Mouse (Mus musculus): ENCODE data around the gene Ndel1. TPM values are rescaled to one million over a fixed set of nuclear protein-coding genes. Genes with fewer than 3 reads are reported as not detected.

Gene Ndel1
- polyA plus RNA-seq, 1 experiment from 2014 or later: 35.5 TPM

GRCm38 (mm10) chr11:68864544-68865189, 7.0 kb downstream of the Ndel1 start:
- H3K9ac ChIP-seq: no peak overlapping the region
- H3K4me2 ChIP-seq: no peak overlapping the region
- no peak overlapping the region for H3K27ac ChIP-seq
- H3K4me1 ChIP-seq (replicated peaks): peaks cover 16% of the 10 kb centered on the region
- ATAC-seq (ENCODE audit: low read depth): peak; percentile 71
- 7% methylated on average over 9 of the region's 9 CpGs for WGBS (ENCODE audit: insufficient replicate concordance)
- no peaks in the 10 kb centered on the region for H3K9me3 ChIP-seq (replicated peaks)
- H3K4me3 ChIP-seq (replicated peaks): no peak overlapping the region
- DNase-seq: no peak
- peaks cover 7% of the 10 kb centered on the region for H3K27me3 ChIP-seq
- no peaks in the 10 kb centered on the region for H3K36me3 ChIP-seq

GRCm38 (mm10) chr11:68863631-68864091, 8.0 kb downstream of the Ndel1 start:
- no peak overlapping the region for H3K4me2 ChIP-seq
- no peak overlapping the region for H3K9ac ChIP-seq
- H3K36me3 ChIP-seq: no peaks in the 10 kb centered on the region
- 14% methylated on average over 4 of the region's 4 CpGs for WGBS (ENCODE audit: insufficient replicate concordance)
- no peak for DNase-seq
- H3K4me1 ChIP-seq (replicated peaks): peaks cover 16% of the 10 kb centered on the region
- H3K4me3 ChIP-seq (replicated peaks): no peak overlapping the region
- peaks cover 7% of the 10 kb centered on the region for H3K27me3 ChIP-seq
- no peak overlapping the region for H3K27ac ChIP-seq
- ATAC-seq (ENCODE audit: low read depth): no peak
- no peaks in the 10 kb centered on the region for H3K9me3 ChIP-seq (replicated peaks)

- Histone ChIP-seq H3K4me1 (replicated peaks) (peaks cover 18% of the 10 kb centered on the region), H3K9me3 (replicated peaks) (no peaks in the 10 kb centered on the region), H3K27ac (no peak overlapping the region), H3K36me3 (no peaks in the 10 kb centered on the region), H3K4me3 (replicated peaks) (no peak overlapping the region), H3K4me2 (no peak overlapping the region), H3K27me3 (peaks cover 7% of the 10 kb centered on the region), H3K9ac (no peak overlapping the region)
- 59% methylated on average over 2 of the region's 2 CpGs for WGBS (ENCODE audit: insufficient replicate concordance)
- no peak for DNase-seq
- no peak for ATAC-seq (ENCODE audit: low read depth)
Measured at GRCm38 (mm10) chr11:68862260-68862659, 9.4 kb downstream of the Ndel1 start.

- no peak for DNase-seq
- WGBS (ENCODE audit: insufficient replicate concordance): 65% methylated on average over 8 of the region's 8 CpGs
- no peak overlapping the region for H3K27ac ChIP-seq
- no peaks in the 10 kb centered on the region for H3K9me3 ChIP-seq (replicated peaks)
- no peak overlapping the region for H3K4me3 ChIP-seq (replicated peaks)
- H3K4me1 ChIP-seq (replicated peaks): peaks cover 30% of the 10 kb centered on the region
- H3K27me3 ChIP-seq: peaks cover 3% of the 10 kb centered on the region; the same call in 1 of the 2 replicates
- no peak overlapping the region for H3K4me2 ChIP-seq
- no peaks in the 10 kb centered on the region for H3K36me3 ChIP-seq
- no peak overlapping the region for H3K9ac ChIP-seq
- no peak for ATAC-seq (ENCODE audit: low read depth)
Measured at GRCm38 (mm10) chr11:68859943-68860593, 11.6 kb downstream of the Ndel1 start.

GRCm38 (mm10) chr11:68857329-68857728, 14.3 kb downstream of the Ndel1 start:
- no peak for ATAC-seq (ENCODE audit: low read depth)
- Histone ChIP-seq H3K4me3 (replicated peaks) (no peak overlapping the region), H3K4me1 (replicated peaks) (peaks cover 41% of the 10 kb centered on the region), H3K27me3 (no peaks in the 10 kb centered on the region), H3K9ac (no peak overlapping the region), H3K27ac (no peak overlapping the region), H3K9me3 (replicated peaks) (no peaks in the 10 kb centered on the region), H3K4me2 (no peak overlapping the region), H3K36me3 (no peaks in the 10 kb centered on the region)
- DNase-seq: no peak
- WGBS (ENCODE audit: insufficient replicate concordance): 83% methylated on average over 3 of the region's 3 CpGs

GRCm38 (mm10) chr11:68854621-68855020, 17.0 kb downstream of the Ndel1 start:
- no peak for DNase-seq

GRCm38 (mm10) chr11:68853611-68854401, 17.9 kb downstream of the Ndel1 start:
- H3K4me3 ChIP-seq (replicated peaks): peak overlapping the region; percentile 95
- H3K9ac ChIP-seq: peak overlapping the region; percentile 75
- peaks cover 66% of the 10 kb centered on the region for H3K4me1 ChIP-seq (replicated peaks)
- DNase-seq: peak; percentile 69
- H3K9me3 ChIP-seq (replicated peaks): no peaks in the 10 kb centered on the region
- H3K4me2 ChIP-seq: peak overlapping the region; percentile 70
- peak; percentile 21 for ATAC-seq (ENCODE audit: low read depth)
- WGBS (ENCODE audit: insufficient replicate concordance): 18% methylated on average over 14 of the region's 14 CpGs
- no peaks in the 10 kb centered on the region for H3K27me3 ChIP-seq
- peak overlapping the region; percentile 85 for H3K27ac ChIP-seq
- 0 out of 2 replicates have a peak, but pooled peaks cover 3% of the 10 kb centered on the region for H3K36me3 ChIP-seq

More at GRCm38 (mm10) chr11:68854621-68855020, 17.0 kb downstream of the Ndel1 start:
- 78% methylated on average over 3 of the region's 3 CpGs for WGBS (ENCODE audit: insufficient replicate concordance)
- no peak for ATAC-seq (ENCODE audit: low read depth)
- no peak overlapping the region for H3K4me3 ChIP-seq (replicated peaks)
- H3K9me3 ChIP-seq (replicated peaks): no peaks in the 10 kb centered on the region
- peaks cover 63% of the 10 kb centered on the region for H3K4me1 ChIP-seq (replicated peaks)
- H3K4me2 ChIP-seq: no peak overlapping the region
- peak overlapping the region; percentile 85 for H3K27ac ChIP-seq
- H3K27me3 ChIP-seq: no peaks in the 10 kb centered on the region
- H3K36me3 ChIP-seq: no peaks in the 10 kb centered on the region
- no peak overlapping the region for H3K9ac ChIP-seq

- WGBS (ENCODE audit: insufficient replicate concordance): 0% methylated on average over 42 of the region's 42 CpGs
- H3K27me3 ChIP-seq: no peaks in the 10 kb centered on the region
- H3K4me2 ChIP-seq: peak overlapping the region; percentile 70
- ATAC-seq (ENCODE audit: low read depth): peak; percentile 98
- 0 out of 2 replicates have a peak, but pooled peaks cover 3% of the 10 kb centered on the region for H3K36me3 ChIP-seq
- no peaks in the 10 kb centered on the region for H3K9me3 ChIP-seq (replicated peaks)
- peaks cover 69% of the 10 kb centered on the region for H3K4me1 ChIP-seq (replicated peaks)
- peak overlapping the region; percentile 99 for H3K9ac ChIP-seq
- peak; percentile 100 for DNase-seq
- peak overlapping the region; percentile 99 for H3K27ac ChIP-seq
- peak overlapping the region; percentile 95 for H3K4me3 ChIP-seq (replicated peaks)
Measured at GRCm38 (mm10) chr11:68852932-68853409, 18.7 kb downstream of the Ndel1 start.

GRCm38 (mm10) chr11:68852486-68852901, 19.2 kb downstream of the Ndel1 start:
- ATAC-seq (ENCODE audit: low read depth) (peak; percentile 80), DNase-seq (peak; percentile 76)
- no peaks in the 10 kb centered on the region for H3K27me3 ChIP-seq
- 0 out of 2 replicates have a peak, but pooled peaks cover 3% of the 10 kb centered on the region for H3K36me3 ChIP-seq
- peak overlapping the region; percentile 99 for H3K27ac ChIP-seq
- peak overlapping the region; percentile 70 for H3K4me2 ChIP-seq
- peaks cover 70% of the 10 kb centered on the region for H3K4me1 ChIP-seq (replicated peaks)
- no peaks in the 10 kb centered on the region for H3K9me3 ChIP-seq (replicated peaks)
- H3K4me3 ChIP-seq (replicated peaks): peak overlapping the region; percentile 95
- H3K9ac ChIP-seq: peak overlapping the region; percentile 99
- under 1% methylated on average over 36 of the region's 36 CpGs for WGBS (ENCODE audit: insufficient replicate concordance)

- Histone ChIP-seq H3K9ac (peak overlapping the region; percentile 99), H3K36me3 (0 out of 2 replicates have a peak, but pooled peaks cover 3% of the 10 kb centered on the region), H3K4me2 (peak overlapping the region; percentile 70), H3K4me3 (replicated peaks) (peak overlapping the region; percentile 95), H3K9me3 (replicated peaks) (no peaks in the 10 kb centered on the region), H3K27me3 (no peaks in the 10 kb centered on the region), H3K27ac (peak overlapping the region; percentile 99), H3K4me1 (replicated peaks) (peaks cover 71% of the 10 kb centered on the region)
- WGBS (ENCODE audit: insufficient replicate concordance): under 1% methylated on average over 13 of the region's 13 CpGs
- no peak for DNase-seq
- no peak for ATAC-seq (ENCODE audit: low read depth)
Measured at GRCm38 (mm10) chr11:68851644-68852485, 19.8 kb downstream of the Ndel1 start.
